Mouse (Mus musculus) cerebellum, adult 2 months (tissue): ENCODE results near the gene Nrxn1.

ENCODE experiments used
- CTCF ChIP-seq: fragments of 200-500 bp; IDR thresholded peaks from 2 replicates; pipeline ENCODE4 v1.5.1; 2011; ENCODE audit warnings: low read depth, mild to moderate bottlenecking, control low read depth, low read length, moderate library complexity, borderline replicate concordance; ENCODE audit not compliant: insufficient read depth
- POLR2A ChIP-seq: fragments of 200-500 bp; IDR thresholded peaks from 2 replicates; pipeline ENCODE4 v1.6.1; 2011; ENCODE audit warnings: low read length, control low read depth, borderline replicate concordance; ENCODE audit not compliant: insufficient read depth

GRCm38 (mm10) chr17:90808256-90808655 lies 284.6 kb downstream of the Nrxn1 start:
- TF ChIP-seq CTCF: no peak
- TF ChIP-seq POLR2A: no peak
